Mouse (Mus musculus): Measurements from ENCODE around the gene Slc6a8. TPM values are rescaled to one million over a fixed set of nuclear protein-coding genes. Genes with fewer than 3 reads are reported as not detected.

Gene Slc6a8
- 99.7 and 138 TPM in 2 replicates for total RNA-seq (2014; rRNA removed; ENCODE audit: low replicate concordance)
- 11.0 and 11.9 TPM in 2 replicates for polyA plus RNA-seq (2015; fragmentation: Nextera tagmentation; extraction: Ambion mirVana)

- no peaks in the 10 kb centered on the region for H3K9me3 ChIP-seq (replicated peaks; ENCODE audit: control insufficient read depth, low read length)
- peak within 1 kb of the TSS; percentile 81 for H3K4me2 ChIP-seq (ENCODE audit: low read depth, low read length)
- no peaks in the 10 kb centered on the region for H3K27me3 ChIP-seq (ENCODE audit: control insufficient read depth, insufficient read depth, low read length)
- H3K36me3 ChIP-seq (replicated peaks; ENCODE audit: control insufficient read depth, insufficient read depth, low read length) = peaks cover 7% of the 10 kb centered on the region
- H3K27ac ChIP-seq (ENCODE audit: low read depth) = peak within 1 kb of the TSS; percentile 87
- 17% methylated on average over 36 of the region's 72 CpGs for WGBS
- no peaks in the 10 kb centered on the region; the same call in 1 of the 2 replicates for H3K4me1 ChIP-seq (ENCODE audit: control insufficient read depth, insufficient read depth)
- peak within 1 kb of the TSS; percentile 90 for H3K9ac ChIP-seq (replicated peaks; ENCODE audit: low read depth, low read length)
- DNase-seq (ENCODE audit: low spot score) (peak; percentile 64), ATAC-seq (ENCODE audit: insufficient read depth, low read depth) (peak; percentile 82)
- no peak for TF ChIP-seq CTCF (IDR thresholded peaks at IDR 0.05; ENCODE audit: low read depth)
- TF ChIP-seq EP300 (IDR thresholded peaks at IDR 0.05; ENCODE audit: low read depth) = no peak
- H3K4me3 ChIP-seq (ENCODE audit: low read depth, low read length) = peak within 1 kb of the TSS; percentile 74
These were observed at the start of gene Slc6a8 for GRCm38 (mm10) chrX:73672879-73673618. Gene Slc6a8 (plus strand): TSS chrX:73673150.

DNA sequence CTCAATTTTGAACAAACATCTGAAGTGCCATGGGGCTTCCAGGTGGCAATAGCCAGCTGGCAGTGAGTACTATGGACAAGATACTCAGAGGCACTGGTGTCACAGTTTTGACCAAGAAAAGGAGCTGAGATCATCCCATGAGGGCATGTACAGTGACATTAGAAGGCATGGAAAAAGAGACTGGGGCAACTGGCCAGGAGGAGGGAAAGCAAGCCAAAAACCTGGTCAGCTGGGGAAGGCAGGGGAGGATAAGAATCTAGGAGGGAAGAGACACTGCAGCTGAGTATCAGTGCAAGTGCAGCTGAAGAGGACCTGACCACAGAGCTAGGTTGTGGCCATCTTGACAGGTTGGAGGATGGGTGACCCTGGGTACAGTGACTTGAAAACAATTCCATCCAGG, 46.0 kb upstream of the Slc6a8 start:
- Histone ChIP-seq H3K4me3 (ENCODE audit: low read depth, low read length) (no peak overlapping the region), H3K4me2 (ENCODE audit: low read depth, low read length) (no peak overlapping the region), H3K27ac (ENCODE audit: low read depth) (no peak overlapping the region), H3K9me3 (replicated peaks; ENCODE audit: control insufficient read depth, low read length) (no peaks in the 10 kb centered on the region), H3K9ac (replicated peaks; ENCODE audit: low read depth, low read length) (no peak overlapping the region), H3K4me1 (ENCODE audit: control insufficient read depth, insufficient read depth) (no peaks in the 10 kb centered on the region), H3K36me3 (replicated peaks; ENCODE audit: control insufficient read depth, insufficient read depth, low read length) (no peaks in the 10 kb centered on the region), H3K27me3 (ENCODE audit: control insufficient read depth, insufficient read depth, low read length) (no peaks in the 10 kb centered on the region)
- DNase-seq (ENCODE audit: low spot score) (no peak), ATAC-seq (ENCODE audit: insufficient read depth, low read depth) (no peak)
- TF ChIP-seq CTCF (IDR thresholded peaks at IDR 0.05; ENCODE audit: low read depth) (no peak), EP300 (IDR thresholded peaks at IDR 0.05; ENCODE audit: low read depth) (no peak)

DNA sequence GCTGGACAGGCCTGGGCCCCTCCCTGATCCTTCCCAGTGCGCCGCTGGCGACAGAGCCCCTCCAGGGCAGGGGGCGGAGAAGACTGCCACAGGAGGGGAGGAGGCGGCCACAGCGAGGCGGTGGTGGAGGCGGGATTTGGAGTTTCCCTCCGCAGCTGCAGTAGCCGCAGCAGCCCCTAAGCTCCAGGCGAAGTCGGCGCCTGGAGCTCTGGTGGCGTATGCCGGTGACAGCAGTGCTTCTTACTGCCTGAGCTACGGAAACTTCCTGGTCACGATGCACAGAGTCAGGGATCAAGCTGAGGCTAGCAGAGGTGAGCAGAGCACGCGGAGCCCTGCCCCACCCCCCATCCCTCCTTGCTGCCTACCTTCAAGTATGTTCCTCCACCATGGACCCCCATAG, 37.5 kb upstream of the Slc6a8 start:
- 21% methylated on average over 16 of the region's 19 CpGs for WGBS

GRCm38 (mm10) chrX:73637415-73637814, 35.5 kb upstream of the Slc6a8 start:
- 21% methylated on average over 18 of the region's 19 CpGs for WGBS
- Histone ChIP-seq H3K4me3 (ENCODE audit: low read depth, low read length) (peak overlapping the region; percentile 26), H3K27me3 (ENCODE audit: control insufficient read depth, insufficient read depth, low read length) (peaks cover 65% of the 10 kb centered on the region), H3K9me3 (replicated peaks; ENCODE audit: control insufficient read depth, low read length) (no peaks in the 10 kb centered on the region), H3K27ac (ENCODE audit: low read depth) (no peak overlapping the region), H3K36me3 (replicated peaks; ENCODE audit: control insufficient read depth, insufficient read depth, low read length) (no peaks in the 10 kb centered on the region), H3K4me2 (ENCODE audit: low read depth, low read length) (peak overlapping the region; percentile 53), H3K4me1 (ENCODE audit: control insufficient read depth, insufficient read depth) (no peaks in the 10 kb centered on the region), H3K9ac (replicated peaks; ENCODE audit: low read depth, low read length) (no peak overlapping the region)
- DNase-seq (ENCODE audit: low spot score) = no peak
- TF ChIP-seq EP300 (IDR thresholded peaks at IDR 0.05; ENCODE audit: low read depth) (no peak), CTCF (IDR thresholded peaks at IDR 0.05; ENCODE audit: low read depth) (no peak)
- ATAC-seq (ENCODE audit: insufficient read depth, low read depth) = no peak

More for the DNA sequence above, 37.5 kb upstream of the Slc6a8 start:
- Histone ChIP-seq H3K4me2 (ENCODE audit: low read depth, low read length) (no peak overlapping the region), H3K36me3 (replicated peaks; ENCODE audit: control insufficient read depth, insufficient read depth, low read length) (no peaks in the 10 kb centered on the region), H3K4me3 (ENCODE audit: low read depth, low read length) (no peak overlapping the region), H3K9me3 (replicated peaks; ENCODE audit: control insufficient read depth, low read length) (no peaks in the 10 kb centered on the region), H3K4me1 (ENCODE audit: control insufficient read depth, insufficient read depth) (no peaks in the 10 kb centered on the region), H3K9ac (replicated peaks; ENCODE audit: low read depth, low read length) (no peak overlapping the region), H3K27ac (ENCODE audit: low read depth) (no peak overlapping the region), H3K27me3 (ENCODE audit: control insufficient read depth, insufficient read depth, low read length) (peaks cover 53% of the 10 kb centered on the region)
- no peak for ATAC-seq (ENCODE audit: insufficient read depth, low read depth)
- TF ChIP-seq CTCF (IDR thresholded peaks at IDR 0.05; ENCODE audit: low read depth) (no peak), EP300 (IDR thresholded peaks at IDR 0.05; ENCODE audit: low read depth) (no peak)
- no peak for DNase-seq (ENCODE audit: low spot score)

GRCm38 (mm10) chrX:73639255-73639675, 33.7 kb upstream of the Slc6a8 start, which contains the start of gene Dusp9:
Gene Dusp9 (plus strand): TSS chrX:73639419.
- H3K9me3 ChIP-seq (replicated peaks; ENCODE audit: control insufficient read depth, low read length) = no peaks in the 10 kb centered on the region
- no peak within 1 kb of the TSS for H3K9ac ChIP-seq (replicated peaks; ENCODE audit: low read depth, low read length)
- H3K36me3 ChIP-seq (replicated peaks; ENCODE audit: control insufficient read depth, insufficient read depth, low read length) = no peaks in the 10 kb centered on the region
- no peaks in the 10 kb centered on the region for H3K4me1 ChIP-seq (ENCODE audit: control insufficient read depth, insufficient read depth)
- TF ChIP-seq EP300 (IDR thresholded peaks at IDR 0.05; ENCODE audit: low read depth) = no peak
- no peak for TF ChIP-seq CTCF (IDR thresholded peaks at IDR 0.05; ENCODE audit: low read depth)
- H3K27me3 ChIP-seq (ENCODE audit: control insufficient read depth, insufficient read depth, low read length) = peaks cover 65% of the 10 kb centered on the region
- H3K27ac ChIP-seq (ENCODE audit: low read depth) = no peak within 1 kb of the TSS
- DNase-seq (ENCODE audit: low spot score) (peak; percentile 41), ATAC-seq (ENCODE audit: insufficient read depth, low read depth) (peak; percentile 81)
- H3K4me3 ChIP-seq (ENCODE audit: low read depth, low read length) = peak within 1 kb of the TSS; percentile 28
- peak within 1 kb of the TSS; percentile 57 for H3K4me2 ChIP-seq (ENCODE audit: low read depth, low read length)
- WGBS = 14% methylated on average over 23 of the region's 28 CpGs
